Mouse (Mus musculus) lung, embryonic 16.5 days (tissue): ENCODE measurements around the gene Pmch. TPM values are rescaled to one million over a fixed set of nuclear protein-coding genes. Genes with fewer than 3 reads are reported as not detected.

Source experiments
- ATAC-seq: fragments of 200-750 bp; cut with Nextera tagmentation; 2 replicates; pipeline ENCODE4 v1.8.0; 2017; ENCODE audit warnings: low read depth, mild to moderate bottlenecking, moderate library complexity
- H3K27ac ChIP-seq: fragments of 300-500 bp; sonication (generic); 2 replicates; pipeline ENCODE4 v1.5.1; 2014; ENCODE audit warnings: mild to moderate bottlenecking, control low read depth, low read length
- H3K27me3 ChIP-seq: fragments of 300-500 bp; sonication (generic); 2 replicates; pipeline ENCODE4 v1.6.1; 2014; ENCODE audit warnings: low read depth, low read length, mixed read lengths; ENCODE audit not compliant: control insufficient read depth, insufficient read depth
- H3K36me3 ChIP-seq: fragments of 300-500 bp; sonication (generic); 2 replicates; pipeline ENCODE4 v1.6.1; 2014; ENCODE audit warnings: low read length; ENCODE audit not compliant: control insufficient read depth, insufficient read depth
- H3K4me1 ChIP-seq: fragments of 300-500 bp; sonication (generic); replicated peaks from 2 replicates; pipeline ENCODE4 v1.6.1; 2014; ENCODE audit warnings: low read length, mixed read lengths; ENCODE audit not compliant: control insufficient read depth, insufficient read depth
- H3K4me2 ChIP-seq: fragments of 300-500 bp; sonication (generic); 2 replicates; pipeline ENCODE4 v1.6.1; 2014; ENCODE audit warnings: low read depth, low read length, control low read depth
- H3K4me3 ChIP-seq: fragments of 300-500 bp; sonication (generic); 2 replicates; pipeline ENCODE4 v1.5.1; 2014; ENCODE audit warnings: mild to moderate bottlenecking, low read length, control low read depth
- H3K9ac ChIP-seq: fragments of 300-500 bp; sonication (generic); 2 replicates; pipeline ENCODE4 v1.6.1; 2014; ENCODE audit warnings: low read length, control low read depth
- H3K9me3 ChIP-seq: fragments of 300-500 bp; sonication (generic); 2 replicates; pipeline ENCODE4 v1.6.1; 2016; ENCODE audit warnings: low read length; ENCODE audit not compliant: control insufficient read depth
- WGBS: fragments of 180-500 bp; shearing (Covaris S2); extraction: QIAGEN DNeasy Blood & Tissue Kit; methylation state at CpG from one replicate; pipeline ENCODE4 v1.1.7; 2014; 5-methylcytosine and 5-hydroxymethylcytosine counted together
- polyA plus RNA-seq: library from polyadenylated mRNA; unstranded; fragments of >200 nt; fragmentation: Nextera tagmentation; extraction: Ambion mirVana; gene quantifications from 2 replicates; pipeline ENCODE4 v1.2.1, GENCODE M21; 2015

Gene Pmch
- polyA plus RNA-seq: 0.21 and 0.65 TPM in 2 replicates

DNA sequence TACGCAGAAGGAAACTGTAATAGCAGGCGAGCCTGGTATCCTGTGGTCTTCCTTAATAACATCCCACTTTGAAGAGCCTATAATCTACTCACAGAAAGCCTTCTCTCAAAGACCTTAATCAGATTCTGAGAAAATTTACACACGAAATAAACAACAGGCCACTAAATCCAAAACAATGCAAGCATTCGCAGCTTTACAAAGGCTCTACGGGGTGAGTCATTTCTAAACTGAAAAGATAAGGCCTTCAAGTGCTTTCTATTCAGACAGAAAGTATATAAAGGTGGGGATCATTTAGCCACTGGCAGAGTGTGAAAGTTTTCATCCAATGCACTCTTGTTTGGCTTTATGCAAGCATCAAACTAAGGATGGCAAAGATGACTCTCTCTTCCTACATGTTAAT lies at the start of gene Pmch:
TSS of gene Pmch (plus strand) at position 301 of the 400 bp plus-strand sequence.
- H3K4me3 ChIP-seq: no peak within 1 kb of the TSS
- no peaks in the 10 kb centered on the region for H3K9me3 ChIP-seq
- no peaks in the 10 kb centered on the region for H3K4me1 ChIP-seq
- no peaks in the 10 kb centered on the region for H3K27me3 ChIP-seq
- H3K27ac ChIP-seq: no peak within 1 kb of the TSS
- WGBS: 74% methylated on average over 5 of the region's 5 CpGs
- ATAC-seq: no peak
- peaks cover 3% of the 10 kb centered on the region; the same call in 1 of the 2 replicates for H3K36me3 ChIP-seq
- H3K4me2 ChIP-seq: no peak within 1 kb of the TSS
- no peak within 1 kb of the TSS for H3K9ac ChIP-seq

DNA sequence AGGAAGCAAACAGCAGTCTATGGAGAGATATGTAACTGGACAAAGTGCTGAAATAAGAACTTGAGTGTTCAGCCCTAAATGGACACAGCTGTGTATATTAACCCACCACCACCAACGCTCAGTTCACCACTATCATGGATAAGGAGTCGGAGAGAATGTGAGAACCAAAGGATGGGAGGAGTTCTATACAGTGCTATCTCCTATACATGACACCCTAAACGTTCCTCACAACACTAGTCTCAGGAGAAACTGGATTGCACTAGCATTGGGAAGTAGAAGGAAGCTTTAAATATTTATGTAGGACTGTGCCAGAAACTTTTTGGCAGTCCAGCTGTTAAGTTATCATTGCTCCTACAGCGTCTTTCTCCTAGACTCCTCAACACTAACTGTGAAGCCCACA lies 46.6 kb upstream of the Pmch start:
- 40% methylated on average over 4 of the region's 4 CpGs for WGBS
- H3K4me1 ChIP-seq: no peaks in the 10 kb centered on the region
- no peaks in the 10 kb centered on the region for H3K27me3 ChIP-seq
- H3K4me2 ChIP-seq: no peak overlapping the region
- peak; percentile 60 for ATAC-seq
- no peaks in the 10 kb centered on the region for H3K36me3 ChIP-seq
- no peak overlapping the region for H3K27ac ChIP-seq
- H3K9me3 ChIP-seq: no peaks in the 10 kb centered on the region
- H3K9ac ChIP-seq: no peak overlapping the region
- H3K4me3 ChIP-seq: no peak overlapping the region

DNA sequence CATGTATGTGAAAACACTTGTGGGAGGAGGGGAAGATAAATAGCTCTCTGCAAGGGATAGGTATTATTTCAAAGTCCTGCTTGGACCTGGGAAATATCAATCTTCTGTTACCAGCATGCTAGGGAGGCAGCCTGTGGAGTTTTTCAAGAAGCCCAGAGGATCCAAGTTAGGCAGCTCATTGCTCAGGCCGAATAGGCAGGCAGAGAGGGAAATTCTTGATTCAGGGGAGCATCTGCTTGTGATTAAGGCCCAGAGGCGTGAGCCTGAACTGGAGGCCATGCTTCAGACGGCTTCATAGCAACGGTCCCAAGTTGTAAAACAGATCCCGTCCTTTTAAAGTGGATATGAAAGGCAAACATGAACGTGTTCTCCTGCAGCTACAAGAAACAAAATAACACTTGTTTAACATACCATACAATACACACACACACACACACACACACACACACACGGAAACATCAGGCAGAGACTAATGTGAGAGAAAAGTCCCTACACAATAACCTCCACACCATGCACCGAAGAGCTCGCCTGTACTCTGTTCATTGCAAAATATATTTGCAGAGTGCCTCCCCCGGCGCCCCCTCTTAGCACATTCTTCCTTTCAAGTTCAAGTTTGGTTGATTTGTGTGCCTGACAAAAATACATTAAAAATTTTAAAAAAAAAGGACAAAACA lies 44.6 kb upstream of the Pmch start:
- H3K4me1 ChIP-seq: no peaks in the 10 kb centered on the region
- no peak for ATAC-seq
- no peak overlapping the region for H3K9ac ChIP-seq
- no peaks in the 10 kb centered on the region for H3K27me3 ChIP-seq
- H3K36me3 ChIP-seq: no peaks in the 10 kb centered on the region
- no peaks in the 10 kb centered on the region for H3K9me3 ChIP-seq
- H3K4me3 ChIP-seq: no peak overlapping the region
- WGBS: 60% methylated on average over 11 of the region's 11 CpGs
- H3K27ac ChIP-seq: no peak overlapping the region
- H3K4me2 ChIP-seq: no peak overlapping the region

DNA sequence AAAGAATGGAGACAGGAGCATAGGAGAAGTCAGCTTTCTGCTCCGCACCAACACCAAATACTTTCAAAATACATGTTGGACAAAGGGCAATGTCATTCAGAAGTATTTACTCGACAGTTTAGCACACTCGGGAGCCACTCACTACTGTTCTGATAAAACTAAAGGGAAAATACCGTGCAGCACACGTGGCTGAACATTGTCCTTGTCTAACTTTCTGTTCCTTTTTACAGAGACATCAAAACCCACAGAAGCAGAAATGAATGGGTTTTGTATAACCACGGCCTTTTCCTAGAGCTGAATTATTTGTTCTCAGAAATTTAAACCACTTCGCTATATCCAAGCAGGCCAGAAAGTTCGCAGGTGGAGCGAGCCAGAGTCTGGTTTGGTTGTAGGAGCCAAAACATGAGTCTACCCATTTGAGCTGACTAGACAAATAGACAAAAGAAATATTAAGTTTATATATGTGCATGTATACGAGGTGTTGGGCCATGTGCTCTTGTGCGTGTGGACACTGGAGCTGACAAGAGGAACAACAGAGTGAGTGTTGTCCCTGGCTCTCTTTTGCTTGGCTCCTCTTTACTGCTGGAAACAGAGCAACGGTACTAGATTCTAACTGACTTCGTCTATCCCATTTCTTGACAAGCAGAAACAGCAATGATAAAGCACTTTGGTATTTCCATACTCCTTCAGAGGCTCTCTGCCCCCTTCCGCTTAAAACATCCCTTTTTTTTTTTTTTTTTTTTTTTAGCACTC lies 36.5 kb upstream of the Pmch start:
- ATAC-seq: peak; percentile 42

DNA sequence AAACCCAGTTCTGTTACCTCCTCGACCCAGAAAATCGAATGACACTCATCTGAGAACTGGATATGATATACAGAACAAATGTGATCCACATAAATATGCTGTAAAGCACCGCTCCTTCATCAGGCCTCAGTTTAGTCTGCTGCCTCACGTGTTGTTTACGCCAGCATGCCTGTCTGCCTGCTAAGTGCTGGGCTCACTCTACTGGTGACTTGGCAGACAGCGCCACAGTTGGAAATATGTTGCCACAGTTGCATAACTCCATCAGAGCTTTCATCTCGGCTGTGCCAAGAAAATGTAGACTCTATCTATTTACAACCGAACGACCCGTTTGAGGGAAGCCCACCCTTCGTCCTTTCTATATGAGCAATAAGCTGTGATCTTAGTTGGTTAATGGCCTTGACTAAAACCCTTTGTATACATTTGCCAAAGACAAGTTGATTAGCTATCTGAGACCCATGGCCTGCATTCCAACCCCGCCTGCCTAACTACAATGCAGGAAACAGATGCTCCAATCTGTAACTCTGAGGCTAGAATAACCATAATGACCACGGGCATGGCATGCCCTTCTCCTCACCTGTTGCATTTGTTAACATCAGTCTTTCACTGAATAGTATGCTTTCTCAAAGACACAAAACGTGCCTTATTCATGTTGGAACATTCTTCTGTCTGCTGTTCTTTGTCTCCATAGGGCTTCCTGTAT lies 33.8 kb upstream of the Pmch start:
- no peaks in the 10 kb centered on the region for H3K36me3 ChIP-seq
- H3K9ac ChIP-seq: no peak overlapping the region
- H3K27ac ChIP-seq: peak overlapping the region; percentile 40; the same call in 1 of the 2 replicates
- peak; percentile 93 for ATAC-seq
- no peak overlapping the region for H3K4me3 ChIP-seq
- no peaks in the 10 kb centered on the region for H3K27me3 ChIP-seq
- H3K4me2 ChIP-seq: no peak overlapping the region
- no peaks in the 10 kb centered on the region; the same call in none of the 2 replicates for H3K4me1 ChIP-seq
- WGBS: 35% methylated on average over 14 of the region's 14 CpGs
- no peaks in the 10 kb centered on the region for H3K9me3 ChIP-seq

More for the DNA sequence above, 36.5 kb upstream of the Pmch start:
- H3K27me3 ChIP-seq: no peaks in the 10 kb centered on the region
- H3K4me2 ChIP-seq: no peak overlapping the region
- no peak overlapping the region for H3K9ac ChIP-seq
- WGBS: 47% methylated on average over 14 of the region's 14 CpGs
- H3K9me3 ChIP-seq: no peaks in the 10 kb centered on the region
- H3K4me3 ChIP-seq: no peak overlapping the region
- no peaks in the 10 kb centered on the region; the same call in none of the 2 replicates for H3K4me1 ChIP-seq
- H3K27ac ChIP-seq: peak overlapping the region; percentile 55
- H3K36me3 ChIP-seq: no peaks in the 10 kb centered on the region

DNA sequence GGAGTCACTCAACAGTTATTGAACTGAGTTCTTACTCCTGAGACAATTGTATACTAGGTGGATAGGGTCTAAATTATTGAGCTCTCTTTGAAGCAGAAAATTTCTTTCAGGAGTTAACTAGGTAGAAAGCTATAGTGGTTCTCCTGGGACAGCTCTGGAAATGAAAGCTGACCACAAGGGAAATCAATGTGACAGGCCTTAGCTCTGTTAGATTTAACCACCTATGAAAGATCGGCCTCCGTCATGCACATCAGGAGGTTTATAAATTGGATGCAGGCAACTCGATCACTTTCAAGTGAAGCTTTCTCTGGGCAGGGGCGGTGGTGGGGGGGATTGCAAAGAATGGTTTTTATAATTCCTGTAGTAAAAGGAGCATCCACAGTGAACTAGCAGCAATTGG lies 27.4 kb upstream of the Pmch start:
- H3K27me3 ChIP-seq: no peaks in the 10 kb centered on the region
- no peak overlapping the region for H3K9ac ChIP-seq
- H3K4me1 ChIP-seq: no peaks in the 10 kb centered on the region
- 78% methylated on average over 4 of the region's 4 CpGs for WGBS
- no peaks in the 10 kb centered on the region for H3K36me3 ChIP-seq
- no peaks in the 10 kb centered on the region for H3K9me3 ChIP-seq
- no peak overlapping the region for H3K27ac ChIP-seq
- no peak overlapping the region for H3K4me2 ChIP-seq
- no peak overlapping the region for H3K4me3 ChIP-seq
- ATAC-seq: no peak

DNA sequence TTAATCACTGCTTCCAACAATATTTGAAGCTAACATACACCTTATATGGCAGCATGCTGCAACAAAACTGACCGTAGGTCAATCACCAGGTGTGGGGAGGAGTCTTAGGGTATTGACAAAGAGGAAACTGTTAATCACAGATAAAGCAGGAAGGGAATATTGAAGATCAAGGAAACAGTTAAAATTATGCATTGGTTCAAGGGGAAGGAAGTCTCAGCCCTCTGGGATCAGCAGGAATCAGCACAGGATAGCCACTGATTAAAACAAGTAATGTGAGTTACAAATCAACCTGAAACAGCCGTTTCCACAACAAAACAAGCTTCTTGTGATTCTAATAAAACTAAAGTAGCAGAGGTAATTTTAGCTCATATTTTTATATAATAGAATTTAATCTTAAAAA lies 26.0 kb upstream of the Pmch start:
- no peaks in the 10 kb centered on the region for H3K36me3 ChIP-seq
- no peaks in the 10 kb centered on the region for H3K27me3 ChIP-seq
- no peak overlapping the region for H3K27ac ChIP-seq
- no peaks in the 10 kb centered on the region for H3K4me1 ChIP-seq
- H3K9me3 ChIP-seq: no peaks in the 10 kb centered on the region
- ATAC-seq: no peak
- H3K9ac ChIP-seq: no peak overlapping the region
- WGBS: 51% methylated on average over 2 of the region's 2 CpGs
- no peak overlapping the region for H3K4me2 ChIP-seq
- H3K4me3 ChIP-seq: no peak overlapping the region

DNA sequence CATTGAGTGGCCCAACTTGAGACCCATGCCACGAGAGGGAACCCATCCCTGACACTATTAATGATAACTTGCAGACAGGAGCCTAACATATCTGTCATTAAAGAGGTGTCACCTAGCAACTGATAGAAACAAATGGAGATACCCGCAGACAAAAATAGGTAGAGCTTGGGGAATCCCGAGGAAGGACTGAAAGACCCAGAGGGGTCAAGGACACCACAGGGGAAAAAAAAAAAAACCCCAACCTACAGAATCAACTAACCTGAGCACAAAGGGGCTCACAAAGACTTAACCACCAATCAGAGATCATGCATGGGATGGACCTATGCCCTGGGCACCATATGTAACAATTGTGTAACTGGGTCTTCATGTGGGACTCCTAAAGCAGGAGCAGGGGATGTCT lies 23.5 kb upstream of the Pmch start:
- no peak for ATAC-seq
- 69% methylated on average over 3 of the region's 3 CpGs for WGBS
- no peak overlapping the region for H3K4me2 ChIP-seq

DNA sequence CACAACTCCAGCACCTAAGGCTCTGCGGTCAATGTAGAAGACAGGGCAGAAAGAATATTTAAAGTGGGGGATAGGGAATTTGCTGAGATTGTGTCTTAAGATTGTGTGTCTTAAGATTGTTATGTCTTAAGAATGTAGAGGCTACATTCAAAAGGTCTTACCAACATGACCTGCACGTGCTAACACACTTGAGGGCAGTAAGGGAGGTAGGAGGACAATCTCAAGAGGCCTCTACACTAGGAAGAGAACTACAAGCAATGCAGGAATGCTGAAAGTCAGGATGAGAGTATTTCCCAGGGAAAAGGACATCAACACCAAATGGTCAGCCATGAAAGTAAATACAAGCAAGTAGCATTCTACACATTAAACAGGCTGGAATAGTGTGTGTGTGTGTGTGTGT lies 15.3 kb downstream of the Pmch start:
- Histone ChIP-seq H3K4me3 (no peak overlapping the region), H3K27ac (no peak overlapping the region), H3K9me3 (no peaks in the 10 kb centered on the region), H3K4me1 (no peaks in the 10 kb centered on the region), H3K9ac (no peak overlapping the region), H3K4me2 (no peak overlapping the region), H3K36me3 (no peaks in the 10 kb centered on the region; the same call in 1 of the 2 replicates), H3K27me3 (no peaks in the 10 kb centered on the region)
- 72% methylated on average over 2 of the region's 2 CpGs for WGBS
- no peak for ATAC-seq

More for the DNA sequence above, 23.5 kb upstream of the Pmch start:
- Histone ChIP-seq H3K9me3 (no peaks in the 10 kb centered on the region), H3K27ac (no peak overlapping the region), H3K36me3 (no peaks in the 10 kb centered on the region), H3K4me3 (no peak overlapping the region), H3K9ac (no peak overlapping the region), H3K27me3 (no peaks in the 10 kb centered on the region), H3K4me1 (no peaks in the 10 kb centered on the region)
